Mouse (Mus musculus): Measurements from ENCODE around the gene Lama4.
A peak's percentile ranks its signal among the peaks of the same experiment; 100 is the strongest.

DNA sequence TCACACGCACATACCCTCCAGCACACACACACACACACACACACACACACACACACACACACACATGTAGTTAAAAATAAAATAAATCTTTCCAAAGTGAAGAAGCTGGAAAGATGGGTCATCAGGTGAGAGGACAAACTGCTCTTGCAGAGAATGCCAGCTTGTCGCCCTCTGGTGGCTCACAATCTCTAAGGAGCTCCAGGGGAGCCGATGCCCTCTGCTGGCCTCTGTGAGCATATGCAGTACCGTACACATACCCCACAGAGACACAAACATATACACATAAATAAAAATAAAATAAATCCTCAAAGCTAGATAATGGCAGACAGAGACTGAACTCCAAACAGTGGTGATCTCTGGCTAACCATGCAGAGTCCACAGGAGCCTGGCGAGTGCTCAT, 99.4 kb downstream of the Lama4 start:
- TF ChIP-seq POLR2A (IDR thresholded peaks at IDR 0.05; ENCODE audit: borderline replicate concordance, low read depth, low read length) (no peak), CTCF (IDR thresholded peaks at IDR 0.05; ENCODE audit: low read depth, low read length) (peak; percentile 65; the same call in 1 of the 2 replicates)
